Mouse (Mus musculus): ENCODE data around the gene Cxadr. TPM values are rescaled to one million over a fixed set of nuclear protein-coding genes. Genes with fewer than 3 reads are reported as not detected.

Cxadr gene
- total RNA-seq, 2 experiments from 2014 or later = 33.8 to 34.1 TPM

- intact Hi-C loops (cut with DNase I) = no loop called here
These were observed 106.6 kb downstream of the Cxadr start for GRCm38 (mm10) chr16:78407855-78408254.

More at GRCm38 (mm10) chr16:78407855-78408254, 106.6 kb downstream of the Cxadr start:
- DNase-seq (ENCODE audit: low spot score in 2 of 2) = peak in 1 of 2 experiments; percentile 12

Other genes starting within 250 kb of the Cxadr start
- 10 to 100 TPM; 13.3 to 16.3 TPM for gene Btg3, start 75.7 kb downstream of the Cxadr start, total RNA-seq (2021)